Mouse (Mus musculus) G1E (cell line): ENCODE results near the gene Hax1. TPM values are rescaled to one million over a fixed set of nuclear protein-coding genes. Genes with fewer than 3 reads are reported as not detected.

Source experiments
- ATAC-seq: 2 replicates; pipeline ENCODE4 v1.8.0; 2016; ENCODE audit warnings: mild to moderate bottlenecking; ENCODE audit not compliant: insufficient number of reproducible peaks, poor library complexity, low FRiP score, severe bottlenecking; ENCODE audit errors: extremely low read depth
- DNase-seq: peaks from one replicate; pipeline ENCODE4 v3.0.0; 2012; ENCODE audit warnings: low spot score
- H3K27me3 ChIP-seq: 2 replicates; pipeline ENCODE4 v1.6.1; 2012; ENCODE audit warnings: mild to moderate bottlenecking, low read length, inconsistent platforms; ENCODE audit not compliant: insufficient read depth
- H3K36me3 ChIP-seq: replicated peaks from 2 replicates; pipeline ENCODE3; 2012; ENCODE audit warnings: mild to moderate bottlenecking, inconsistent platforms
- H3K4me1 ChIP-seq: 2 replicates; pipeline ENCODE4 v1.6.1; 2012; ENCODE audit warnings: low read depth, low read length, inconsistent platforms, mixed read lengths; ENCODE audit not compliant: insufficient read depth
- H3K4me3 ChIP-seq: 2 replicates; pipeline ENCODE4 v1.5.1; 2012; ENCODE audit warnings: low read depth, mild to moderate bottlenecking, inconsistent platforms, low read length, moderate library complexity, mixed read lengths
- H3K9me3 ChIP-seq: replicated peaks from 2 replicates; pipeline ENCODE4 v1.6.1; 2012; ENCODE audit warnings: inconsistent platforms
- CTCF ChIP-seq: IDR thresholded peaks from 2 replicates; pipeline ENCODE4 v1.5.1; 2012; ENCODE audit warnings: low read depth, low read length, inconsistent platforms, mixed read lengths
- GATA1 ChIP-seq: IDR thresholded peaks from 2 replicates; pipeline ENCODE4 v1.6.1; 2012; ENCODE audit warnings: borderline replicate concordance, low read length, inconsistent platforms, mixed read lengths
- GATA2 ChIP-seq: IDR thresholded peaks from 2 replicates; pipeline ENCODE4 v1.6.1; 2012; ENCODE audit warnings: low read depth, low read length, inconsistent platforms, borderline replicate concordance
- POLR2AphosphoS5 ChIP-seq: IDR thresholded peaks from 2 replicates; pipeline ENCODE4 v1.6.1; 2012; ENCODE audit warnings: low read depth, low read length, inconsistent platforms; ENCODE audit not compliant: insufficient replicate concordance
- TAL1 ChIP-seq: conservative IDR thresholded peaks from 2 replicates; pipeline ENCODE4 v1.6.1; 2012; ENCODE audit warnings: low read depth, low read length, inconsistent platforms, mixed read lengths
- polyA plus RNA-seq: library from polyadenylated mRNA; stranded (reverse); fragments of >175 nt; gene quantifications from 2 replicates; pipeline ENCODE4 v1.2.3, GENCODE M21; 2012
- total RNA-seq, 2 experiments: library from RNA; stranded (forward) in 1 of 2; stranded (reverse) in 1 of 2; fragments of 200-1000 nt in 1 of 2; fragments of >200 nt in 1 of 2; fragmentation: Nextera tagmentation in 1 of 2; gene quantifications; 2 replicates each; pipeline ENCODE4 v1.2.3; 2014 to 2017

The Hax1 gene
- total RNA-seq (2014; fragmentation: Nextera tagmentation), result 173 and 191 TPM in 2 replicates
- 100 and 106 TPM in 2 replicates for total RNA-seq (2017)
- 33.4 and 53.7 TPM in 2 replicates for polyA plus RNA-seq

- Histone ChIP-seq H3K4me1 (peaks cover 20% of the 10 kb centered on the region), H3K36me3 (peaks cover 71% of the 10 kb centered on the region), H3K9me3 (no peaks in the 10 kb centered on the region), H3K4me3 (peak within 1 kb of the TSS; percentile 74), H3K27me3 (no peaks in the 10 kb centered on the region)
- TF ChIP-seq GATA2, result no peak
- TF ChIP-seq TAL1, result no peak
- no peak for TF ChIP-seq GATA1
- no peak for TF ChIP-seq CTCF
- TF ChIP-seq POLR2AphosphoS5, result no peak
- ATAC-seq (peak; percentile 70), DNase-seq (peak; percentile 56)
Measured at GRCm38 (mm10) chr3:89998612-89999054, at the start of gene Hax1. Gene Hax1 (minus strand): TSS chr3:89998780.

- H3K27me3 ChIP-seq, result no peaks in the 10 kb centered on the region
- TF ChIP-seq GATA2 (no peak), TAL1 (no peak)
- no peak for DNase-seq
- peaks cover 9% of the 10 kb centered on the region; the same call in 1 of the 2 replicates for H3K4me1 ChIP-seq
- peaks cover 92% of the 10 kb centered on the region for H3K36me3 ChIP-seq
- no peak for ATAC-seq
- no peaks in the 10 kb centered on the region for H3K9me3 ChIP-seq
- no peak overlapping the region for H3K4me3 ChIP-seq
Measured at GRCm38 (mm10) chr3:90036263-90036662, 37.7 kb upstream of the Hax1 start.

GRCm38 (mm10) chr3:90034653-90035052 lies 36.1 kb upstream of the Hax1 start:
- no peak for ATAC-seq
- H3K9me3 ChIP-seq, result no peaks in the 10 kb centered on the region
- TF ChIP-seq CTCF, result no peak
- TF ChIP-seq TAL1, result no peak
- peaks cover 91% of the 10 kb centered on the region for H3K36me3 ChIP-seq
- no peak overlapping the region for H3K4me3 ChIP-seq
- H3K4me1 ChIP-seq, result peaks cover 9% of the 10 kb centered on the region; the same call in 1 of the 2 replicates
- no peak for DNase-seq
- H3K27me3 ChIP-seq, result no peaks in the 10 kb centered on the region

- ATAC-seq, result no peak
Measured at GRCm38 (mm10) chr3:90016626-90017025, 18.0 kb upstream of the Hax1 start.

GRCm38 (mm10) chr3:90010291-90010690 lies 11.7 kb upstream of the Hax1 start:
- Histone ChIP-seq H3K36me3 (peaks cover 96% of the 10 kb centered on the region), H3K4me3 (no peak overlapping the region), H3K27me3 (no peaks in the 10 kb centered on the region), H3K4me1 (no peaks in the 10 kb centered on the region; the same call in 1 of the 2 replicates), H3K9me3 (no peaks in the 10 kb centered on the region)
- no peak for ATAC-seq
- no peak for DNase-seq
- no peak for TF ChIP-seq TAL1
- no peak for TF ChIP-seq CTCF
- no peak for TF ChIP-seq POLR2AphosphoS5
- no peak for TF ChIP-seq GATA2
- TF ChIP-seq GATA1, result no peak

More at GRCm38 (mm10) chr3:90016626-90017025, 18.0 kb upstream of the Hax1 start:
- Histone ChIP-seq H3K4me3 (no peak overlapping the region), H3K27me3 (no peaks in the 10 kb centered on the region), H3K36me3 (peaks cover 97% of the 10 kb centered on the region), H3K4me1 (peaks cover 5% of the 10 kb centered on the region), H3K9me3 (no peaks in the 10 kb centered on the region)
- TF ChIP-seq TAL1, result no peak
- TF ChIP-seq GATA2, result no peak
- TF ChIP-seq GATA1, result no peak
- no peak for TF ChIP-seq POLR2AphosphoS5
- TF ChIP-seq CTCF, result no peak
- DNase-seq, result no peak

DNA sequence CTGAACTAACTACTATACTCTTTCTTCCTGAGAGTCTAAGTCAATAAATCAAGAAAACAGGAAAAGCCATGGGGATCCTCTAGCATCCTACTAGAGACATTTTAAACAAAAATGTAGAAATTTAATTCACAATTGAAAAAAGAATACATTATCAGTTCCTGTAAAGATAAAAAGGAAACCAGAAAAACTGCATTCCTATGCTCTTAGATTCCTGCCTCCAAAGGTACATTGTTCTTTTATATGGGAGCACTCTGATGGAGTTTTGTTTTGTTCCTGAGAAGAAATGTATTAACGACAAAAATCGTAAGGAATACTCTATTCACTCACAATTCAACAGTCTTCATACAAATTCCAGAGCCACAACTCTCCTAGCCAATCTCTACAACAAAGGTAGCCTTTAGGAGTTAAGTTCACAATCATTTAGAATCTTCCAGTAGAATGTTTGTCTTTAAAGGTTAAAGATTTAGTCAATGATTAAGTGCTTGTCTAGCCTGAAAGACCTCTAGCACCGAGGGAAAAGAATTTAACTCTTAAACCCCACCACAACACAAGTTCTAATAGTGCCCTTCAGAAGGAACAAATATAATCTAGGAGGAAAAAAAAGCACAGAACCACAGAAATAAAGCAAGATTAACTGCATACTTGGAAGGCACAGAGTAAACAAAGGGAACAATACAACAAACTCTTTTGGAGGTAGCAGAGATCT lies 5.7 kb upstream of the Hax1 start:
- Histone ChIP-seq H3K4me3 (no peak overlapping the region), H3K9me3 (no peaks in the 10 kb centered on the region), H3K4me1 (peaks cover 6% of the 10 kb centered on the region), H3K36me3 (peaks cover 86% of the 10 kb centered on the region), H3K27me3 (no peaks in the 10 kb centered on the region)
- DNase-seq (no peak), ATAC-seq (no peak)
- no peak for TF ChIP-seq POLR2AphosphoS5
- no peak for TF ChIP-seq CTCF
- TF ChIP-seq GATA1, result no peak
- no peak for TF ChIP-seq GATA2
- TF ChIP-seq TAL1, result no peak
